Mouse (Mus musculus): ENCODE data around the gene Ube2ql1. TPM values are rescaled to one million over a fixed set of nuclear protein-coding genes. Genes with fewer than 3 reads are reported as not detected.

The Ube2ql1 gene
- total RNA-seq, 2 experiments from 2014 or later: 3.8 to 4.4 TPM

Other genes with a start within 250 kb of the Ube2ql1 start
- 10 to 100 TPM; 41.4 to 48.9 TPM for gene Nsun2, start 206.1 kb downstream of the Ube2ql1 start, total RNA-seq (2021)
- gene Tent4a, start 205.3 kb downstream of the Ube2ql1 start, total RNA-seq (2021): 10 to 100 TPM; 12.8 to 14.4 TPM
- 1 to 10 TPM in 1 of 2 experiments, under 1 TPM in 1; 0.83 to 1.6 TPM for gene Srd5a1, start 128.4 kb downstream of the Ube2ql1 start, total RNA-seq (2021)
- 10 to 100 TPM; 22.1 to 23.4 TPM for gene Med10, start 62.5 kb upstream of the Ube2ql1 start, total RNA-seq (2021)

Measured in heart, postnatal 36 days (tissue).